Mouse (Mus musculus) midbrain, embryonic 12.5 days (tissue): ENCODE data around the gene Hck. TPM values are rescaled to one million over a fixed set of nuclear protein-coding genes. Genes with fewer than 3 reads are reported as not detected.

Experiments used
- ATAC-seq: fragments of 200-750 bp; cut with Nextera tagmentation; 2 replicates; pipeline ENCODE4 v1.8.0; 2017; ENCODE audit warnings: low read depth, moderate TSS enrichment, moderate library complexity; ENCODE audit not compliant: low FRiP score
- H3K27ac ChIP-seq: fragments of 300-500 bp; sonication (generic); replicated peaks from 2 replicates; pipeline ENCODE4 v1.5.1; 2016; ENCODE audit warnings: mild to moderate bottlenecking
- H3K27me3 ChIP-seq: fragments of 300-500 bp; sonication (generic); 2 replicates; pipeline ENCODE4 v1.6.1; 2016; ENCODE audit warnings: mild to moderate bottlenecking
- H3K36me3 ChIP-seq: fragments of 300-500 bp; sonication (generic); 2 replicates; pipeline ENCODE4 v1.6.1; 2016
- H3K4me1 ChIP-seq: fragments of 300-500 bp; sonication (generic); 2 replicates; pipeline ENCODE4 v1.6.1; 2016
- H3K4me2 ChIP-seq: fragments of 300-500 bp; sonication (generic); replicated peaks from 2 replicates; pipeline ENCODE4 v1.6.1; 2016; ENCODE audit warnings: mild to moderate bottlenecking, moderate library complexity
- H3K4me3 ChIP-seq: fragments of 300-500 bp; sonication (generic); 2 replicates; pipeline ENCODE4 v1.5.1; 2016; ENCODE audit warnings: mild to moderate bottlenecking
- H3K9ac ChIP-seq: fragments of 300-500 bp; sonication (generic); replicated peaks from 2 replicates; pipeline ENCODE4 v1.6.1; 2016; ENCODE audit warnings: mild to moderate bottlenecking, moderate library complexity
- H3K9me3 ChIP-seq: fragments of 300-500 bp; sonication (generic); 2 replicates; pipeline ENCODE4 v1.6.1; 2016; ENCODE audit warnings: mild to moderate bottlenecking
- WGBS: fragments of 180-500 bp; shearing (Covaris S2); methylation state at CpG from one replicate; pipeline ENCODE4 v1.1.7; 2016; 5-methylcytosine and 5-hydroxymethylcytosine counted together
- polyA plus RNA-seq: library from polyadenylated mRNA; unstranded; fragments of >200 nt; fragmentation: Nextera tagmentation; extraction: Ambion mirVana; gene quantifications from 2 replicates; pipeline ENCODE4 v1.2.1, GENCODE M21; 2016

Gene Hck
- polyA plus RNA-seq, 1 experiment from 2014 or later: 2.4 TPM

DNA sequence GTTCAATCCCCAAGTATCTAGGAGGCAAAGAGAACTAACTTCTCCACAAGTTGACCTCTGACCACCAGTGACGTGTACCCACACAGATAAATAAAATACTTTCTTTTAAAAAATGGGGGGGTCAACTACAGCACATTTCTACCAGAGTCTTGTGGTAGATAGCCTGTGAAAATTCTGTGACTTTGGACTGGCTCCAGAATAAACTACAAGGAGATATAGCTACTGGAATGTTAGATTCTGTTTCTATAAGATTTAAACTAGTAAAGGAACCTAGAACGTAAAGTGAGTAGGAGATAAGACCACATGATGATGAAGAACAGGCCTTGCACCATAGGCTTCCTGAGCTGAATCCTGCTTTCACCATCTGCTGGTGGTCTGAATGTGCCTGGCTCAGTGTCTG is 79.6 kb downstream of the Hck start:
- Histone ChIP-seq H3K4me2 (no peak overlapping the region), H3K4me3 (no peak overlapping the region), H3K4me1 (no peaks in the 10 kb centered on the region), H3K27me3 (no peaks in the 10 kb centered on the region), H3K9ac (no peak overlapping the region), H3K9me3 (no peaks in the 10 kb centered on the region), H3K36me3 (peaks cover 96% of the 10 kb centered on the region), H3K27ac (no peak overlapping the region)
- WGBS: 93% methylated on average over 2 of the region's 2 CpGs
- ATAC-seq: no peak

DNA sequence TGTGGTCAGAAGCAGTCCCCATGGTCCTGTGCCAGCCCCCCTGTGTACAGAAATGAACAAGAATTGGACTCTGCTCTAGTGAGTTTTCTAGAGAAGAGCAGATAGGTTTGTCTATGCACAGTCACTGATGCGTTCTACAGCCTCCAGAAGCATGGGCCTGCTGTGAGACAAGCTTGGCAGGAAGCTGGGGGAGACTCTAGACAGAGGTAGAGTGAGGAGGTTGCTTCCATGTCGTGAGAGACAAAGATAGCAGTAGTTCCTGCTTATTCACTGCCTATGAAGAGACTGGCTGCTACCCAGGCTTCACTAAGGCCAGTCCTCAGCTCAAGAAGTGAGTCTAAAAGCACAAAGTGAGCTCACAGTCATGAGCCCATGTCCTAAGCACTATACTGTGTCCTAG is 83.0 kb downstream of the Hck start:
- peaks cover 90% of the 10 kb centered on the region for H3K36me3 ChIP-seq
- ATAC-seq: no peak

DNA sequence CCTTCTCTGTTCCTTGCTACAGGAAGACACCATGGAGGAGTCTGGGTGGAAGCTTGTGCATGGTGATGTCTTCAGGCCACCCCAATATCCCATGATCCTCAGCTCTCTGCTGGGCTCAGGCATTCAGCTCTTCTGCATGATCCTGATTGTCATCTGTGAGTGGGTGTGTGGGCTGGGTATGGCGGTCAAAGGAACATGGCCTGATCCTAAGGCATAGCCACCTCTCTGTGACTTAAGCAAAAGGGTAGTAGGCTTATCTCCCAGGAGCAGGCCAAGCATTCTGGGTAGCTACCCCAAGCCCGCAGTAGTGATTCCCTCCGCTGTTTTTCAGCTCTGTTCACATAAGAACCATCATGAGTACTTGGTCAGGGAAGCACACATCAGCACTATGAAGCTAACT is 86.0 kb downstream of the Hck start:
- H3K36me3 ChIP-seq: peaks cover 84% of the 10 kb centered on the region
- ATAC-seq: no peak
- H3K27me3 ChIP-seq: no peaks in the 10 kb centered on the region
- no peaks in the 10 kb centered on the region for H3K9me3 ChIP-seq
- no peak overlapping the region for H3K27ac ChIP-seq
- no peak overlapping the region for H3K4me2 ChIP-seq
- 96% methylated on average over 3 of the region's 3 CpGs for WGBS
- no peak overlapping the region for H3K4me3 ChIP-seq
- no peak overlapping the region for H3K9ac ChIP-seq
- no peaks in the 10 kb centered on the region for H3K4me1 ChIP-seq

More for the DNA sequence above, 83.0 kb downstream of the Hck start:
- 90% methylated on average over 2 of the region's 2 CpGs for WGBS
- Histone ChIP-seq H3K27ac (no peak overlapping the region), H3K27me3 (no peaks in the 10 kb centered on the region), H3K9ac (no peak overlapping the region), H3K4me3 (no peak overlapping the region), H3K4me1 (no peaks in the 10 kb centered on the region), H3K9me3 (no peaks in the 10 kb centered on the region), H3K4me2 (no peak overlapping the region)

DNA sequence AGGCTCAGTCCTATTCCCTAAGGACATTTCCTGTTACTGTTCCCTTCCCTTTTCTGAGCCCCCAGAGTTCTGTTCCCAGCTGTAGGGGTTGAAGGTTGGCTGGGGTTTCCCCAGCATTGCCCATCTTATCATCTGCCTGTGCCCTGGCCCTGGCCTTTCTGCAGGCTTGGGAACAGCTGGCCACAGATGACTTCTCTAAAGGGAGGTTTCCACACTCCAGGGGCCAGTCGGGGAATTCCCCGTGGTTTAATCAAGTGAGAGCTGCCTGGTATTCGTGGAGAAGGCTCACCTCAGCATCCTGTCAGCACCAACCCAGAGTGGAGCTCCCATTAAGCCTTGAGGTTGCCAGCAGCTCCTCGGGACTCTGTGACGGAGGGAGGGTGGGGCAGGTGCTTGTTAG is 90.2 kb downstream of the Hck start:
- no peaks in the 10 kb centered on the region for H3K4me1 ChIP-seq

DNA sequence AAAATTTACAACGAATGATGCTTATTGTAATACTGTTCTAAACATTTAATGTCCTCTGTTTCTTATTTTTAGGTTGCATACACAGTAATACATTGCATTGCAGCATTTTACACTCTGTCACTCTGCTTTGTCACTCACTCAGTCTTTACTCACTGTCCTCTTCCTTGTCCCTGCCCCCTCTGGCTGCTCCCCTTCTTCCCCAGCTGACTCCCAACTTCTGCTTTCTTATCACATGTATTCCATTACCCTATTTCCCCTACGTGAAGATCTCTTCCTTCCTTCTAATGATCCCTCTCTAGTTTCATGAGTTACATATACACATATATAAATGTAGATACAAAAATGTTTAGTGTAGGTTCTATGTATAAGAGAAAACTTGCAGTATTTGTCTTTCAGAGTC is 90.8 kb downstream of the Hck start:
- Histone ChIP-seq H3K4me3 (no peak overlapping the region), H3K9me3 (no peaks in the 10 kb centered on the region), H3K9ac (no peak overlapping the region), H3K27me3 (no peaks in the 10 kb centered on the region), H3K4me1 (no peaks in the 10 kb centered on the region), H3K4me2 (no peak overlapping the region), H3K27ac (no peak overlapping the region), H3K36me3 (peaks cover 73% of the 10 kb centered on the region)
- no peak for ATAC-seq
- 94% methylated on average over 2 of the region's 2 CpGs for WGBS

More for the DNA sequence above, 90.2 kb downstream of the Hck start:
- no peak for ATAC-seq
- Histone ChIP-seq H3K9ac (no peak overlapping the region), H3K4me2 (no peak overlapping the region), H3K27me3 (no peaks in the 10 kb centered on the region), H3K36me3 (peaks cover 69% of the 10 kb centered on the region), H3K9me3 (no peaks in the 10 kb centered on the region), H3K4me3 (no peak overlapping the region), H3K27ac (no peak overlapping the region)
- 84% methylated on average over 5 of the region's 5 CpGs for WGBS

Other genes starting within 250 kb of the Hck start
- not detected in 2 replicates for gene Mylk2, start 197.1 kb upstream of the Hck start, polyA plus RNA-seq
- 2.4 and 2.6 TPM in 2 replicates for gene Foxs1, start 175.3 kb upstream of the Hck start, polyA plus RNA-seq
- gene Dusp15, start 156.8 kb upstream of the Hck start, polyA plus RNA-seq: 1.2 and 1.4 TPM in 2 replicates
- 1.4 and 1.7 TPM in 2 replicates for gene Ttll9, start 146.0 kb upstream of the Hck start, polyA plus RNA-seq
- gene Pdrg1, start 93.0 kb upstream of the Hck start, polyA plus RNA-seq: 128 and 129 TPM in 2 replicates
- 0.97 and 1.5 TPM in 2 replicates for gene Xkr7, start 76.6 kb upstream of the Hck start, polyA plus RNA-seq
- gene Ccm2l, start 42.5 kb upstream of the Hck start, polyA plus RNA-seq: 2.6 and 2.7 TPM in 2 replicates
- 84.0 and 90.2 TPM in 2 replicates for gene Tm9sf4, start 52.8 kb downstream of the Hck start, polyA plus RNA-seq
- 10.4 and 11.7 TPM in 2 replicates for gene Tspyl3, start 117.0 kb downstream of the Hck start, polyA plus RNA-seq
- gene Plagl2, start 133.0 kb downstream of the Hck start, polyA plus RNA-seq: 20.4 and 23.7 TPM in 2 replicates
- 6.2 and 6.4 TPM in 2 replicates for gene Pofut1, start 133.1 kb downstream of the Hck start, polyA plus RNA-seq
- 12.4 and 12.5 TPM in 2 replicates for gene Kif3b, start 182.9 kb downstream of the Hck start, polyA plus RNA-seq
- 16.4 and 18.2 TPM in 2 replicates for gene Asxl1, start 237.4 kb downstream of the Hck start, polyA plus RNA-seq